Mouse (Mus musculus): ENCODE data around the gene Tbx21.
A peak's percentile ranks its signal among the peaks of the same experiment; 100 is the strongest.

The Tbx21 gene

GRCm38 (mm10) chr11:97131683-97132082, 16.6 kb upstream of the Tbx21 start:
- no peak for DNase-seq

DNA sequence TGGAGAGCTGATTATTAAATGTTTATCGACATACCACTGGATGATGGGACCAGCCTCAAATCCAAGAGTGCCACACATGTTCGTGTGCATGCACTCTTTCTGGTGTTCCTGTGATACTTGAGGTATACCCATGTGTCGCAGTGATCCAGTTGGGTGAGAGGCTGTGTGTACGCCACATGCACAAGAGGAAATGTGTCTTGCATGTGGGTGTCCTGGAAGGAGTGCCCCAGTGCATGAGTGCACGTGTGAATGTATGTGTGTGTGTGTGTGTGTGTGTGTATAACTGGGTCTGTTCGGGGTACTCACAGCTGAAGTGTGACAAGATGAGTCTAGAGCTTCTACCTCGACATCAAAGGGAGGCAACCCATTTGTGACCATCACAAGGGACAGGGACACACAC, 15.2 kb upstream of the Tbx21 start:
- DNase-seq: no peak

DNA sequence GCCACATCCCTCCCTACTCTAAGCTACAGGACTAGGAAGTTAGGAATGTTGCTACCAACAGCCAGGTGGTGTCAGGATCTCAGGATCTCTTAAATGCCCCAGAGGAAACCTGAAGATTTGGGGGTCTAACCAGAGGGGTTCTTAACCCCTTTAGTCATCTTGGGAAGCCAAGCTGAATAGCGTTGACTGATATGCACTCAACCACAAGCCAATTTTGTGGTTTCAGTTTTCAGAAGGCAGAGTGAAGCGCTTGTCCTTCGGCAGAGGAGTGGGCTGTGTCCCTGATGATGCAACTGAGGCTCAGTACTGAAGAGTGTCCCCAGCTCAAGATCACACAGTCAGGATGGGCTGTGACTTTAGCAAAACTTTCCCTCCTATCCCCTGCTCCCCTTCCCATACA, 13.8 kb upstream of the Tbx21 start:
- no peak for DNase-seq

- no peak for DNase-seq
Observed at GRCm38 (mm10) chr11:97127470-97128223, 12.5 kb upstream of the Tbx21 start.

DNA sequence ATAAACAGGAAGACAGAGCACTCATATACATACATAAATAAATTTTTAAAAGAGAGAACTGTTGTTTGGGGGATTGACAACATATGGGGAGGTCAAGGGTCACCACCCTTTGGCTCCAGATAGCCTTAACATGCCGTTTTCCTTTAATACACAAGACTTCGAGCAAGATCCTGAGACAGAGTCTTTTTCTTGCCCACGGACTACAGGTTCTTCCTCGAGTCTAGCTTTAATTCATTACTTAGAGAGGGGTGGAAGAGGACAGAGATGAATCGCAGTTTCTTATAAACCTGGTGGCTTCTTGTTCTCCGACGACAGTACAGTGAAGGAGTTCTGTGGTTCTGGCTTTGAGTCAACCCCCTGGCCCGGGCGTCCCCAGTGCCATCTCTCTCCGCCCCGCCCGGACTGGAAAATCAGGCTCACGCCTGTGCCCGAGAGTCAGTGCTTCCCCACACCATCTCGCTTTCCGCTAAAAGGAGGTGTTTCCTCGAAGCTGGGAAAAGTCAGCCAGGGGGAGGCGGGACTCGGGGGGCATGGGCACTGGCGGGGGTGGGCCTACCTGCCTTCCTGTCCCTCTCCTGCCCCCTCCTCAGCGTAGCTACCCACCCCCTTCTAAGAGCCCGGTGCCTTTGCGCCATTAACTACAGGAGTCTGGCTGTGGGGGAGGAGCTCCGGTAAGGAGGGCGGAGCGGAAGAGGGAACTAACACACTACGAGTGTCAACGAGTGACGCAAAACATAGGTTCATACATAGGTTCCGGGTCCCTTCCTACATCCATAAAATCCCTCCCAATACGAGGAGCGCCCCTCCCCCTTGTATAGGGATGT, 11.7 kb upstream of the Tbx21 start:
- no peak for DNase-seq

GRCm38 (mm10) chr11:97124266-97125036, 9.3 kb upstream of the Tbx21 start:
- DNase-seq: no peak

DNA sequence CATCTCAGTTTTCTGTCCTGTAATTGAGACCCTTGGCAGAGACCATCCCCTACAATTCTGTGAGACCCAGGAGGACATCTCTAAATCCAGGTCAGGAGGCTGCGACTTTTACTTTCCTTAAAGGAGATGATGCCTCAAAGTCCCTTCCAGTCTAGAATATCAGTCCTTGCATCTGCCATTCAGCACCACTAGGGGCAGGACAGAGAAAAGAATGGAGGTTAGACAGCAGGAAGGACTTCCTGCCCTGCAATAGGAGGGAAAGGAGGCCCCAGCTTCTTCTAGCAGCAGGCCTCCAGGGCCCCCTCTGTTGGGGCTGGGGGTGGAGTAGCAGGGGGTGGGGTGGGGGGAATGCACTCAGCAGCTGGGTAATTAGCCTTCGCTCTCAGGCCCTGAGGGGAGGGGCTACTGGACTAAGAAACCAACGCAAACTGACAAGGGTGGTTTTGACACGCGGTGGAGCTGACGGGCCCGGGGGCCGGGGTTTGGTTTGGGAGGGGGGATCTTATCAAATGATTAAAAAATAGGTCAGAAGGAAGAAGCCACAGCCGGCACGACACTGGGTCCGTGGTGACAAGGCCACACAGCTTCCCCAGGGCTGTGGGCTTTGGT, 8.3 kb upstream of the Tbx21 start:
- DNase-seq: no peak

GRCm38 (mm10) chr11:97120641-97121040, 5.5 kb upstream of the Tbx21 start:
- DNase-seq: no peak

GRCm38 (mm10) chr11:97120221-97120620, 5.1 kb upstream of the Tbx21 start:
- DNase-seq: no peak

- no peak for DNase-seq
Observed at GRCm38 (mm10) chr11:97115797-97116196, 666 bp upstream of the Tbx21 start.

GRCm38 (mm10) chr11:97112519-97113125, 2.5 kb downstream of the Tbx21 start:
- no peak for DNase-seq

GRCm38 (mm10) chr11:97108976-97109375, 6.2 kb downstream of the Tbx21 start:
- DNase-seq: no peak

DNA sequence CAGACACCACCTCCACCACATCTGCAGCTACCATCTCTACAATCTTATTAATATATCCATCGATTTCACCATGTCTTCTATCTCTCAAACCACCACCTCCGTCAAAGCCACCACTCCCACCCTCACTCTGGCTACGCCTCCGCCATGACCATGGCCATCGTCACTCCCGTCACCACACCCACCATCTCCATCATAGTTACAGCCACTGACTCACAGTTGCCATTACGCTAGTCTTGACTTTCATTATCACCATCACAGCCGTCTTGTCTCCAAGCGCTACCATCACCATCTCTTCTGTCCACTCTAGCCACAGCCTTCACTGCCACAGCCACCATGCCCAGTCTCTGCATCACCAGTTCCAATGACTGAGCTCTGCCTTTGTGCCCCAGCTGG, 11.0 kb downstream of the Tbx21 start:
- no peak for DNase-seq

GRCm38 (mm10) chr11:97103163-97104090, 11.7 kb downstream of the Tbx21 start:
- DNase-seq: no peak

- DNase-seq: peak; percentile 64 to 71
Observed at GRCm38 (mm10) chr11:97101722-97102121, 13.4 kb downstream of the Tbx21 start.

DNA sequence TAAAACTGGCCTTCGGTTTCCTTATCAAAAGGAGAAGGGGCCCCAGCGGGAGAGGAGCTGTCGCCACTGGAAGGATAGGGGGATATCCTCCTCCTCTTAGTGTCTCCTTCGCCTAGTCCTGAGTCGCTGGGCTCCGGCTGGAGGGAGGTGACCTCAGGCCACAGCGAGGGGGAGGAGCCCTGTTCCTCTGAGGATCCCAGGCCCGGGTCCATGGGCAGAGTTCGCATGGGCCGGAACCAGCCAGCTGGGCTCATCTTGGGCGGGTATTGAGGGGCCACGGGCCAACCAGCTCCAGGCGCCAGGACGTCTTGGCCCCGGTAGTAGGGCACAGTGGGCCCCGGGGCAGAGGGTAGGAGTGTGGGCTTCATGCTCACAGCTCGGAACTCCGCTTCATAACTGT, 16.3 kb downstream of the Tbx21 start:
- no peak for DNase-seq

DNA sequence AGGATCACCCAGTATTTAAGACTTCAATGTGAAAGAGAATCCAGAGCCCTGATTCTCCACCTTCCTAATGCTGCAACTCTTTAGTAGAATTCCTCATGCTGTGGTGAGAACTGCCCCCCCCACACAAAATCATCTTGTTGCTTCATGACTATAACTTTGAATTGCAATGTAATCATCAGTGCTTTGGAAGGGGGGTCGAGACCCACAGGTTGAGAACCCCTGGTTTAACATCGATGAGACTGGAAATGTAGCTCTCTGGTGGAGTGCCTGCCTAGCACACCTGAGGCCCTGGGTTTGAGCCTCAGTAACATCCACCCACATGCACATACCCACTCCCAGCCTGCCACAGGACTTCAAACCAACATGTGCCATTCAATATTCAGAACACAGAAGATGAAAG, 20.5 kb downstream of the Tbx21 start:
- DNase-seq: no peak

- DNase-seq: no peak
Observed at GRCm38 (mm10) chr11:97086365-97086764, 28.8 kb downstream of the Tbx21 start.

- DNase-seq: no peak
Observed at GRCm38 (mm10) chr11:97084821-97085505, 30.2 kb downstream of the Tbx21 start.

DNA sequence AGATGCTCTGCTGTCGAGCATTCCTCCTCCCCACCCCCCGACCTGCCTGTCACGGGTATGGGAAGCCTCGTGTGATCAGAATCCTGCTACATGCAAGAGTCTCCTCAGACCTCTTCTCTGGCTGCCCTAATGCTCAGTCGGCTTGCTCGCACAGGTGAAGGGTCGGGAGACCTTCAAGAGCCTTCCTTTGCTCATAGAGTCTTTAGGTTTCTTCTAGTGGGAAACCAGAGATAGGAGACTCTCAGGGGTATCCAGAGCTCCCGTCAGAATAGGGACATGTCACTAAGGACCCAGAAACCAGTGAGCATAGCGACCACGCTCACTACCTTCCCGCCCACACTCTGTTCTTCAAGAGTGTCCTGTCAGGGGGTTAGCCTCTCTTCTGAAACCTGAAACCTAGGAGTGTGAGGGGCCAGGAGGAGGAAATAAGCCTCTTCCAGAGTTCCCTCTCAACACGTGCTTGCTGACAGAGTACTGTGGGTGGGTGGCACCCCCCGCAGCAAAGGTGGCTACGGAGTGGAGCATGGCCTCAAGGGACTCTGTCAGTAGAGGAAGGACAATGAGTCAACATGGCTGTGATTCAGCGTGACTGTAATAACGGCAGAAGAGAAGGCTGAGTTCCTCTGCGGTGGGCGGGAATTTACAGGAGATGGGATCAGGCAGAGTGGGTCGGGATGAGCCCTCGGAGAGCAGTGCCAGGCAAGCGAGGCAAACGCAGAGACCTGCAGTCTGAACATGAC, 31.6 kb downstream of the Tbx21 start:
- DNase-seq: no peak

Data from cerebellum, postnatal 36 days (tissue).